Mouse (Mus musculus): ENCODE measurements around the gene Atp2b2.
A peak's percentile ranks its signal among the peaks of the same experiment; 100 is the strongest.

Gene Atp2b2

GRCm38 (mm10) chr6:114042332-114042731 is at the start of gene Atp2b2:
Gene Atp2b2 (minus strand): TSS chr6:114042613.
- DNase-seq = no peak

GRCm38 (mm10) chr6:114089626-114090025 is 47.2 kb upstream of the Atp2b2 start:
- DNase-seq = peak; percentile 65

GRCm38 (mm10) chr6:114087106-114087505 is 44.7 kb upstream of the Atp2b2 start:
- DNase-seq = peak; percentile 15

GRCm38 (mm10) chr6:114078556-114078955 is 36.1 kb upstream of the Atp2b2 start:
- no peak for DNase-seq

GRCm38 (mm10) chr6:114076560-114076959 is 34.1 kb upstream of the Atp2b2 start:
- DNase-seq = peak; percentile 3

GRCm38 (mm10) chr6:114076061-114076460 is 33.6 kb upstream of the Atp2b2 start:
- DNase-seq = no peak

- DNase-seq = no peak
These were observed 32.5 kb upstream of the Atp2b2 start for GRCm38 (mm10) chr6:114074929-114075328.

- no peak for DNase-seq
These were observed 31.8 kb upstream of the Atp2b2 start for GRCm38 (mm10) chr6:114074256-114074655.

GRCm38 (mm10) chr6:114071564-114071963 is 29.2 kb upstream of the Atp2b2 start:
- peak; percentile 42 for DNase-seq

GRCm38 (mm10) chr6:114063100-114063499 is 20.7 kb upstream of the Atp2b2 start:
- no peak for DNase-seq

GRCm38 (mm10) chr6:114062688-114063087 is 20.3 kb upstream of the Atp2b2 start:
- no peak for DNase-seq

- DNase-seq = no peak
These were observed 16.8 kb upstream of the Atp2b2 start for GRCm38 (mm10) chr6:114059206-114059605.

GRCm38 (mm10) chr6:114058030-114058808 is 15.8 kb upstream of the Atp2b2 start:
- DNase-seq = no peak

GRCm38 (mm10) chr6:114055311-114055710 is 12.9 kb upstream of the Atp2b2 start:
- DNase-seq = no peak

GRCm38 (mm10) chr6:114044962-114045361 is 2.5 kb upstream of the Atp2b2 start:
- no peak for DNase-seq

GRCm38 (mm10) chr6:114042836-114043235 is 423 bp upstream of the Atp2b2 start:
- DNase-seq = no peak

- no peak for DNase-seq
These were observed 515 bp downstream of the Atp2b2 start for GRCm38 (mm10) chr6:114041911-114042284.

- DNase-seq = peak; percentile 39
These were observed 1.1 kb downstream of the Atp2b2 start for GRCm38 (mm10) chr6:114041097-114041910.

GRCm38 (mm10) chr6:114035704-114036103 is 6.7 kb downstream of the Atp2b2 start:
- no peak for DNase-seq

GRCm38 (mm10) chr6:114032822-114033221 is 9.6 kb downstream of the Atp2b2 start:
- no peak for DNase-seq

- DNase-seq = no peak
These were observed 18.6 kb downstream of the Atp2b2 start for GRCm38 (mm10) chr6:114023794-114024193.

- no peak for DNase-seq
These were observed 20.3 kb downstream of the Atp2b2 start for GRCm38 (mm10) chr6:114022104-114022503.

GRCm38 (mm10) chr6:114013801-114014200 is 28.6 kb downstream of the Atp2b2 start:
- no peak for DNase-seq

- DNase-seq = peak; percentile 85
These were observed 29.6 kb downstream of the Atp2b2 start for GRCm38 (mm10) chr6:114012834-114013233.
